8 mouse cellular contexts compared by ENCODE assay signal in the genomic region with DNA sequence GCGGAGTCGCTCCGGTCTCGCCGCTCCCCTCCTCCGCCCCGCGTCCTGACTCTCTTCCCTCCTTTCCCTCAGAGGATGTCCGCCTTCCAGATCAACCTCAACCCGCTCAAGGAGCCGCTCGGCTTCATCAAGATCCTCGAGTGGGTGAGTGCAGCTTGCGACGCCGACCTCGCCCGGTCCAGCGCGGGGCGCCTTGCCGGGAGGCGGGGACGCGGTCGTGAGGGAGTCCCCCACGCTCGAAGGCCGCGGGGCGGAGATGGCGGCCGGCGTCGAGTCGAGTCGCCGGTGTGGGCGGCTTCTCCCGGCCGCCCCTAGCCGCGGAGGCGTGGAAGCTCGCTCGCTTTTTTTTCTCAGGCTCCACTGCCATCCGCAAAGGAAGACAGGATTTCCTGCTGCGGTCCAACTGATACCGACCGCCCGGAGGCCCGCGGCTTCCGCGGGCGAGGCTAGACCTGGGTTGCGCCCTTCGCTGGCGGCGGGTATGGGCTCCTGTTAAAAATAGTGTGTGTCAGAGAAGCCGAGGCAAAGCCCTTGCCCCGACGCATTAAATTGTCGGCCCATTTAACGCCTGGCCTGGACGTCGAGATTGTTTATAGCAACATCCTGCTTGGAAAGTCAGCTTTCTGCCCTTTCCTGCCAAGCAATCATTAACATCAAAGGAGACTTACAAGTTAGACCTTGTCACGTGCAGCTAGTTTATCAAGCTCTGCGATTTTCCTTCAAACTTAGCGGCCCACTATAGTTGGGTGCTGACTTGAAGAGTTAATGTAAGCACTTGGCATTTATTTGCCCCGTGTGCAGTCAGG. TPM values are rescaled to one million over a fixed set of nuclear protein-coding genes. Genes with fewer than 3 reads are reported as not detected.
DNase-seq lines count a peak whose midpoint lies in the region; ATAC-seq and TF ChIP-seq lines count a peak whose summit lies in the region.

No protein-coding gene starts in this region.

- peaks cover 12% of the 10 kb centered on the region for H3K4me1 ChIP-seq in forebrain, embryonic 14.5 days (ENCODE audit: control insufficient read depth, insufficient read depth, low read length)
- peaks cover 24% of the 10 kb centered on the region for H3K4me1 ChIP-seq in kidney, postnatal 0 days (replicated peaks; ENCODE audit: insufficient read depth, low read length)
- H3K4me1 ChIP-seq in midbrain, embryonic 10.5 days = peaks cover 41% of the 10 kb centered on the region

- H3K36me3 ChIP-seq in forebrain, embryonic 14.5 days (ENCODE audit: control insufficient read depth, insufficient read depth, low read length) = no peaks in the 10 kb centered on the region
- H3K36me3 ChIP-seq in kidney, postnatal 0 days (ENCODE audit: insufficient read depth, low read length) = no peaks in the 10 kb centered on the region
- H3K36me3 ChIP-seq in midbrain, embryonic 10.5 days = no peaks in the 10 kb centered on the region

- WGBS in forebrain, embryonic 14.5 days = under 1% methylated on average over 71 of the region's 71 CpGs
- WGBS in kidney, postnatal 0 days = under 1% methylated on average over 70 of the region's 71 CpGs
- under 1% methylated on average over 71 of the region's 71 CpGs for WGBS in midbrain, embryonic 10.5 days

- H3K27me3 ChIP-seq in forebrain, embryonic 14.5 days (replicated peaks; ENCODE audit: control insufficient read depth, insufficient read depth, low read length) = no peaks in the 10 kb centered on the region
- H3K27me3 ChIP-seq in kidney, postnatal 0 days (ENCODE audit: insufficient read depth, low read length) = no peaks in the 10 kb centered on the region
- no peaks in the 10 kb centered on the region for H3K27me3 ChIP-seq in midbrain, embryonic 10.5 days (ENCODE audit: low read depth, poor library complexity, severe bottlenecking)

- no peaks in the 10 kb centered on the region for H3K9me3 ChIP-seq in forebrain, embryonic 14.5 days (replicated peaks; ENCODE audit: control insufficient read depth, low read length)
- H3K9me3 ChIP-seq in kidney, postnatal 0 days (replicated peaks; ENCODE audit: low read length) = no peaks in the 10 kb centered on the region
- H3K9me3 ChIP-seq in midbrain, embryonic 10.5 days (replicated peaks) = no peaks in the 10 kb centered on the region

- peak overlapping the region; percentile 76 for H3K4me3 ChIP-seq in forebrain, embryonic 14.5 days (ENCODE audit: low read depth, low read length)
- H3K4me3 ChIP-seq in kidney, postnatal 0 days (replicated peaks; ENCODE audit: low read depth, low read length) = peak overlapping the region; percentile 89
- H3K4me3 ChIP-seq in midbrain, embryonic 10.5 days = peak overlapping the region; percentile 80

- ATAC-seq in forebrain, embryonic 14.5 days = peak; percentile 70
- ATAC-seq in kidney, postnatal 0 days (replicated peaks; ENCODE audit: low FRiP score, low read depth) = peak; percentile 59

- TF ChIP-seq CTCF in kidney, postnatal 0 days (IDR thresholded peaks at IDR 0.05; ENCODE audit: low read depth) = no peak

- peak overlapping the region; percentile 91 for H3K9ac ChIP-seq in forebrain, embryonic 14.5 days (ENCODE audit: low read length)
- peak overlapping the region; percentile 95 for H3K9ac ChIP-seq in kidney, postnatal 0 days (ENCODE audit: low read depth, low read length)

- peak overlapping the region; percentile 94 for H3K27ac ChIP-seq in forebrain, embryonic 14.5 days (ENCODE audit: low read depth, low read length)
- H3K27ac ChIP-seq in kidney, postnatal 0 days = peak overlapping the region; percentile 100
- peak overlapping the region; percentile 94 for H3K27ac ChIP-seq in midbrain, embryonic 10.5 days (replicated peaks)

- peak overlapping the region; percentile 85 for H3K4me2 ChIP-seq in forebrain, embryonic 14.5 days (ENCODE audit: low read length)
- H3K4me2 ChIP-seq in kidney, postnatal 0 days (ENCODE audit: low read length) = peak overlapping the region; percentile 69

- DNase-seq in right cerebral cortex, postnatal 25 days = peak; percentile 15
- no peak for DNase-seq in right cerebral cortex, adult 2 months (ENCODE audit: low spot score in 2 of 2)
- DNase-seq in adrenal gland, postnatal 36 days = peak; percentile 86
- peak; percentile 39 for DNase-seq in forebrain, embryonic 14.5 days (ENCODE audit: low spot score)
- peak; percentile 77 for DNase-seq in kidney, postnatal 0 days (ENCODE audit: low spot score)
- no peak for DNase-seq in midbrain, embryonic 10.5 days (ENCODE audit: low spot score)
- DNase-seq in thymus, postnatal 36 days = peak; percentile 82 to 87
- no peak for DNase-seq in cerebellum, adult 11-12 months

RNA-seq across cellular contexts. Expression of a gene that starts 0.7 kb away (rescaled TPM):
- total RNA-seq in adrenal gland, postnatal 36 days (2021) = 100 to 1,000 TPM; 101 to 129 TPM
- 41.7 and 47.2 TPM in 2 replicates for polyA plus RNA-seq in forebrain, embryonic 14.5 days (2014; fragmentation: Nextera tagmentation; extraction: Ambion mirVana)
- 174 and 179 TPM in 2 replicates for polyA plus RNA-seq in kidney, postnatal 0 days (2015; fragmentation: Nextera tagmentation; extraction: Ambion mirVana)
- 41.7 and 47.7 TPM in 2 replicates for polyA plus RNA-seq in midbrain, embryonic 10.5 days (2016; fragmentation: Nextera tagmentation; extraction: Ambion mirVana)

Comparison
In these comparisons a context has a peak if more than half of its experiments do, and no peak if none do; other contexts are left out.
1. DNase-seq: peak in right cerebral cortex, postnatal 25 days (single experiment), adrenal gland, postnatal 36 days (2 of 2), forebrain, embryonic 14.5 days (single experiment), kidney, postnatal 0 days (single experiment) and thymus, postnatal 36 days (2 of 2); none in right cerebral cortex, adult 2 months (0 of 2), midbrain, embryonic 10.5 days (single experiment) and cerebellum, adult 11-12 months (single experiment).
2. Peak in every context shown above with its lines, with median percentiles within 50 percentile points of each other: H3K27ac ChIP-seq and H3K4me3 ChIP-seq.